Mouse (Mus musculus) hindbrain, postnatal 0 days (tissue): ENCODE data around the gene Gm12695. TPM values are rescaled to one million over a fixed set of nuclear protein-coding genes. Genes with fewer than 3 reads are reported as not detected.

Experiments used
- ATAC-seq: fragments of 200-750 bp; cut with Nextera tagmentation; 2 replicates; pipeline ENCODE4 v1.8.0; 2017; ENCODE audit warnings: mild to moderate bottlenecking, moderate TSS enrichment, moderate library complexity
- DNase-seq: peaks from one replicate; pipeline ENCODE4 v3.0.0-alpha.2; 2015; ENCODE audit warnings: low spot score
- H3K27ac ChIP-seq: fragments of 300-500 bp; sonication (generic); 2 replicates; pipeline ENCODE4 v1.5.1; 2014; ENCODE audit warnings: mild to moderate bottlenecking
- H3K27me3 ChIP-seq: fragments of 300-500 bp; sonication (generic); 2 replicates; pipeline ENCODE4 v1.6.1; 2014; ENCODE audit warnings: low read length, mixed read lengths; ENCODE audit not compliant: insufficient read depth
- H3K36me3 ChIP-seq: fragments of 300-500 bp; sonication (generic); 2 replicates; pipeline ENCODE4 v1.6.1; 2014; ENCODE audit warnings: low read length, mixed read lengths; ENCODE audit not compliant: insufficient read depth
- H3K4me1 ChIP-seq: fragments of 300-500 bp; sonication (generic); 2 replicates; pipeline ENCODE4 v1.6.1; 2014; ENCODE audit warnings: antibody characterized with exemption, low read length, mixed read lengths; ENCODE audit not compliant: insufficient read depth
- H3K4me2 ChIP-seq: fragments of 300-500 bp; sonication (generic); 2 replicates; pipeline ENCODE4 v1.6.1; 2014; ENCODE audit warnings: low read depth, mild to moderate bottlenecking, low read length, moderate library complexity, mixed read lengths
- H3K4me3 ChIP-seq: fragments of 300-500 bp; sonication (generic); 2 replicates; pipeline ENCODE4 v1.5.1; 2014; ENCODE audit warnings: low read length
- H3K9ac ChIP-seq: fragments of 300-500 bp; sonication (generic); replicated peaks from 2 replicates; pipeline ENCODE4 v1.6.1; 2014; ENCODE audit warnings: mild to moderate bottlenecking, low read length, moderate library complexity, mixed read lengths
- H3K9me3 ChIP-seq: fragments of 300-500 bp; sonication (generic); 2 replicates; pipeline ENCODE4 v1.6.1; 2016; ENCODE audit warnings: low read length, mixed read lengths
- CTCF ChIP-seq: IDR thresholded peaks from 2 replicates; pipeline ENCODE4 v1.5.1; 2016; ENCODE audit warnings: antibody characterized with exemption, control low read depth, low read depth
- WGBS: fragments of 180-500 bp; shearing (Covaris S2); extraction: QIAGEN DNeasy Blood & Tissue Kit; methylation state at CpG from one replicate; pipeline ENCODE4 v1.1.7; 2014; 5-methylcytosine and 5-hydroxymethylcytosine counted together
- polyA plus RNA-seq: library from polyadenylated mRNA; unstranded; fragments of >200 nt; fragmentation: Nextera tagmentation; extraction: Ambion mirVana; gene quantifications from 2 replicates; pipeline ENCODE4 v1.2.1, GENCODE M21; 2015
- total RNA-seq: library from RNA; depleted of rRNA; stranded (reverse); fragments of >200 nt; gene quantifications from 2 replicates; pipeline ENCODE4 v1.2.3, GENCODE M21; 2014

The Gm12695 gene
- total and polyA plus RNA-seq, 2 experiments from 2014 or later, result not detected

DNA sequence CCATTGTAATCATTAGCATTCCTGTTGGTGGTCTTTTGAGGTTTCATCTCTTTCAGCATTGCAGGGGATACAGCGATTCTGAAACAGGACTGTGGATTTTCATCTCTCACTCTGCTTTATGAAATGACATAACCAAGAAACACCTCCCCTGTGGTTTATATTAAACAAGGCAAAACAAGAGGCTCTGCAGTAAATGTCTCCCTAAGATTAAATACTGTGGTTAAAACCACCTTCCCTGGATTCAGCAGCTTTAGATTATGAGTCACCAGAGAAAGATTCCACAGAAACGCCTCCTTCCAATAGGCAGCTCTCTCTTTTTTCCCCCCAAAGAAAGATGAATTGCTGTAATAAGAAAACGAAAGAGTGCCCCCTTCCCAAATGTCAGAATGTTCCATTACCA lies 4.9 kb upstream of the Gm12695 start:
- no peaks in the 10 kb centered on the region for H3K27me3 ChIP-seq
- H3K4me2 ChIP-seq, result no peak overlapping the region
- no peaks in the 10 kb centered on the region for H3K36me3 ChIP-seq
- no peak overlapping the region for H3K4me3 ChIP-seq
- no peaks in the 10 kb centered on the region for H3K9me3 ChIP-seq
- H3K4me1 ChIP-seq, result no peaks in the 10 kb centered on the region
- DNase-seq, result no peak
- 63% methylated on average over 3 of the region's 3 CpGs for WGBS
- H3K27ac ChIP-seq, result no peak overlapping the region
- TF ChIP-seq CTCF, result no peak
- no peak overlapping the region for H3K9ac ChIP-seq
- ATAC-seq, result no peak

DNA sequence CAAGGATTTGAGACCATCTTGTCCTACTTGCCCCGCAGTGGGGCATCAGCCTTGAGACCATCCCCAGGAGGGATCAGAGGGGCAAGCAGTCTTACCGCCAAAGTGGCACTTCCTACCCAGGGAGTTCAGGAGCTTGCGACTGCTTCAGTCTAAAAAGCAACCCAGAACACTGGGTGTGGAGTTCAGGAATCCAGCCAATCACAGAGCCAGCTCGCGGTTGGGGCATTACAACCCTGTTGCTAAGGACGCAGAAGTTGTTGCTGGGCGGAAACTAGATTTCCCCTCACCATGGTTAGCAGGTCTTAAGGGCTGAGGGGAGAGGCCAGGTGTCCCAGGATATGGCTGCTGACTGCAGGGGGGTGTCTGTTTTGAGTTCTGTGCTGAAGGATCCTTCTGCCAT lies 1.6 kb upstream of the Gm12695 start:
- no peak overlapping the region for H3K9ac ChIP-seq
- H3K4me1 ChIP-seq, result no peaks in the 10 kb centered on the region
- H3K27ac ChIP-seq, result no peak overlapping the region
- H3K9me3 ChIP-seq, result no peaks in the 10 kb centered on the region
- no peaks in the 10 kb centered on the region for H3K36me3 ChIP-seq
- DNase-seq (no peak), ATAC-seq (no peak)
- H3K27me3 ChIP-seq, result no peaks in the 10 kb centered on the region
- TF ChIP-seq CTCF, result no peak
- WGBS, result 22% methylated on average over 7 of the region's 7 CpGs
- no peak overlapping the region for H3K4me2 ChIP-seq
- H3K4me3 ChIP-seq, result no peak overlapping the region

DNA sequence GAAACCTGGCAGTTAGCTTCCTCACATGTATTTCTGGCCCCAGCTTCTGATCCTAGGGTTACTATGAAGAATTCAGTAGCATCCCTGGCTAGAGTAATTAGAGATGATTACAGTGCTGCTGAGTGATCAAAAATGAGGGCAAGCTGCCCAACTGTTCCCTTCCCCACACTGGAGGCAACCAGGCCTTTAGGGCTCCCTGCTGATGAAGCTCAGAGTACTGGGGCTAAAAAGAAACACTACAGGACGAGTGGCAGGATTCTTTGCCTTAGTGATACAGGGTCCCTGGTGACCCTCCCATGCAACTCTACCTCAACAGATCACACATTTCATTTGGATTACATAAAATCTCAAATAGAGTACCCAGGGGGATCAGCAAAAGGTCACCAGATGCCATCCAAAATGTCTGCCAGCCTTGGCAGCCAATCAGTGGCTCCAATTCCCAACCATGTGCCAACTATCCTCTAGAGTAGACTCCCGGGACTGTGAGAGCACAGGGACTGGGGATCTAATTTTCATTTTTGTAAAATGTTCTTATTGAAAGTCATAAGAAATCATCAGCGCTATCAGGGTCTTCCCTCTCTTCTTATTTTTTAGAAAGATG lies 11.9 kb downstream of the Gm12695 start:
- Histone ChIP-seq H3K4me1 (no peaks in the 10 kb centered on the region), H3K36me3 (no peaks in the 10 kb centered on the region), H3K9ac (no peak overlapping the region), H3K27me3 (no peaks in the 10 kb centered on the region), H3K4me3 (no peak overlapping the region), H3K27ac (no peak overlapping the region), H3K9me3 (0 out of 2 replicates have a peak, but pooled peaks cover 5% of the 10 kb centered on the region), H3K4me2 (no peak overlapping the region)
- 61% methylated on average over 3 of the region's 3 CpGs for WGBS
- peak; percentile 61 for DNase-seq
- TF ChIP-seq CTCF, result no peak
- ATAC-seq, result peak; percentile 76

DNA sequence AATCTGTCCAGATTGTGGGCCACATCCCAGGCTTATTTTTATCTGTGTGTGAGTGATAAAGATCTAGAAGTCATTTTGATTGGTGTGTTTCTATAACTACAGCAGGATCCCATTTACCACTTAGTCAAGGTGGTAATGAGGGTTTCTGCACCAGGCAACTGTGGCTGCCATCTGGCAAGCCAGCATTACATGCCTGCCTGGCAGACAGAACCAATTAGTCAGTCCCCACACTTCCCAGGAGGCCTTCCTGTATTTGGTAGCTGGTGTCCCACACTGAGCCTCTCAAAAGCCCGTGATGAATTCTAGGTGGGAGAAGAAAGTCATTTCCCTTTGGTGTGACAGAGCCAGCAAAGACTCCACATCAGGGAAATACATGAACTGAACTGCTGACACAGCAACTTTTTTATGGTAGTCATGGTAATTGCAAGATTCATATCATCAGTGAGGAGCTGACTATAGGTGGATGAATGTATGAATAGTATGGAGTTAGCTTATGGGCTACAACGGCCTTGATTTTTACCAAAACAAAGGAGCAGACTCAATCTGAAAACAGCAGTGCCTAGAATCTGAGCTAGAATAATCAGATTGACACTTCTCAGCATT lies 18.5 kb downstream of the Gm12695 start:
- peak; percentile 73 for ATAC-seq

DNA sequence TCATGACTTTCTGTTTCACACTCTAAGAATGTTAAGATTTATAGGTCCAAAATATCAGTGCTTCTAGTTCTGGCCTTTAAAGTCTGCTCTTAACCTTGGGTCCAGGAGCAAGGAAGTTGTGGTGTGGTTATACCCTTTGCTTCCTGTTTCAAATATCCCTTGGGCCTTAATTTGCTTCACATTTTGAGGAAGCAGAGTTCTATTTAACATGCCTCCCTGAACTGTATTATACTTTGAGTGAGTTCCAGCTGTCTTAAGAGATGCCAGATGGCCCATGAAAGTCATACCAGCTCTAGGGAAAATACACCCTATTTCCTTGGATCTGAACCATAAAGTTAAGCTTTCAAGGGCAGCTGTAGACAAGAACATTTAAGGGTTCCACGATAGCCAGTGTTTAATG lies 33.0 kb downstream of the Gm12695 start:
- ATAC-seq (no peak), DNase-seq (peak; percentile 13)
- Histone ChIP-seq H3K27me3 (no peaks in the 10 kb centered on the region), H3K4me1 (no peaks in the 10 kb centered on the region), H3K9ac (no peak overlapping the region), H3K9me3 (no peaks in the 10 kb centered on the region), H3K27ac (no peak overlapping the region), H3K4me3 (no peak overlapping the region), H3K4me2 (no peak overlapping the region), H3K36me3 (no peaks in the 10 kb centered on the region)
- WGBS, result 67% methylated on average over 1 of the region's 1 CpGs
- no peak for TF ChIP-seq CTCF

More for the DNA sequence above, 18.5 kb downstream of the Gm12695 start:
- Histone ChIP-seq H3K4me1 (no peaks in the 10 kb centered on the region), H3K36me3 (no peaks in the 10 kb centered on the region), H3K4me2 (no peak overlapping the region), H3K27me3 (no peaks in the 10 kb centered on the region), H3K27ac (no peak overlapping the region), H3K9ac (no peak overlapping the region), H3K4me3 (no peak overlapping the region), H3K9me3 (no peaks in the 10 kb centered on the region)
- DNase-seq, result peak; percentile 71
- no peak for TF ChIP-seq CTCF
- 53% methylated on average over 2 of the region's 2 CpGs for WGBS

DNA sequence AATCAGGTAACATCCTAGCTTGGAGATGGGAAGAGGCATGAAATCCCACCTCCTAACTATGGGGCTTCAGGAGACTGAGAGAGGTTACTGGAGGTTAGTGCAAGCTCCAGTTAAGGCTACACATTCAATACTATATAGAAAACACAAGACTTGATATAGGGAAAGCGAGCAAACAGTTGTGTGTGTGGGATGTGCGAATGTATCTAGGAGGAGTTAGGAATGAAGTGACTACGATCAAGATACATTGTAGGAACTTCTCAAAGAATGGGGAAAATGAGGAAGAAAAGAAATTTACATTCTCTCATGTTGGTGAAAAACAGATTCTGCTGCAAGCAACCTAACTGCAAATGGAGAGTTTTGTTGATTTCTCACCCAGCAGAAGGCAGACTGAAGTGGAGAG lies 44.5 kb downstream of the Gm12695 start:
- 98% methylated on average over 3 of the region's 3 CpGs for WGBS
- Histone ChIP-seq H3K4me2 (no peak overlapping the region), H3K4me1 (no peaks in the 10 kb centered on the region)

DNA sequence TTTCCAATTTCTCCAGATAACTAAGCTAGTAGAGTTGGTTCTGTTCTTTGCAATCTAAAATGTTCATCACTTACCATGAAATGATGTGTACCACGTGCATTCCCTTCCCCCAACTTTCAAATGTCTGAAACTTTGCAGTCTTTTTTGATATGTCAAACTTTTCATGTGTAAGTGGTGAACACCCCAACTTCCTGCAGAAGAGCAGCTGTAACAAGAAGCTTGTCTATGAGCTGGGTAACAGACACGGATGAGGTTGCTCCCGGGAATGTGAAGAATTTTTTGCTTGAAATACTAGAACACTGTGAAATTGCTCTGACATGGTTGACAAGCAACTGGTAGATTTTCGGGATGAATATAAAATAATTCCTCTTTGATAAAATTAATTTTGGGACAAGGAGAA lies 55.7 kb downstream of the Gm12695 start:
- no peak overlapping the region for H3K9ac ChIP-seq
- no peak overlapping the region for H3K4me3 ChIP-seq
- no peaks in the 10 kb centered on the region for H3K36me3 ChIP-seq
- ATAC-seq (no peak), DNase-seq (no peak)
- no peaks in the 10 kb centered on the region for H3K27me3 ChIP-seq
- H3K9me3 ChIP-seq, result no peaks in the 10 kb centered on the region
- no peaks in the 10 kb centered on the region for H3K4me1 ChIP-seq
- 66% methylated on average over 4 of the region's 4 CpGs for WGBS
- H3K4me2 ChIP-seq, result no peak overlapping the region
- no peak for TF ChIP-seq CTCF
- H3K27ac ChIP-seq, result no peak overlapping the region

More for the DNA sequence above, 44.5 kb downstream of the Gm12695 start:
- H3K36me3 ChIP-seq, result no peaks in the 10 kb centered on the region
- H3K27me3 ChIP-seq, result no peaks in the 10 kb centered on the region
- no peak overlapping the region for H3K9ac ChIP-seq
- H3K9me3 ChIP-seq, result no peaks in the 10 kb centered on the region
- no peak overlapping the region for H3K4me3 ChIP-seq
- DNase-seq (no peak), ATAC-seq (no peak)
- no peak overlapping the region for H3K27ac ChIP-seq
- TF ChIP-seq CTCF, result no peak
